Mouse (Mus musculus) kidney, adult 2 months (tissue): ENCODE results near the gene Slc26a3.

Experiments
- CTCF ChIP-seq: fragments of 200-500 bp; conservative IDR thresholded peaks from 2 replicates; pipeline ENCODE4 v1.5.1; 2011; ENCODE audit warnings: low read depth, mild to moderate bottlenecking, control low read depth, low read length, moderate library complexity, mixed read lengths; ENCODE audit not compliant: insufficient read depth, insufficient read length
- POLR2A ChIP-seq: fragments of 200-500 bp; IDR thresholded peaks from one replicate; pipeline ENCODE4 v1.6.1; 2011; ENCODE audit warnings: low read depth, low read length, control low read depth

DNA sequence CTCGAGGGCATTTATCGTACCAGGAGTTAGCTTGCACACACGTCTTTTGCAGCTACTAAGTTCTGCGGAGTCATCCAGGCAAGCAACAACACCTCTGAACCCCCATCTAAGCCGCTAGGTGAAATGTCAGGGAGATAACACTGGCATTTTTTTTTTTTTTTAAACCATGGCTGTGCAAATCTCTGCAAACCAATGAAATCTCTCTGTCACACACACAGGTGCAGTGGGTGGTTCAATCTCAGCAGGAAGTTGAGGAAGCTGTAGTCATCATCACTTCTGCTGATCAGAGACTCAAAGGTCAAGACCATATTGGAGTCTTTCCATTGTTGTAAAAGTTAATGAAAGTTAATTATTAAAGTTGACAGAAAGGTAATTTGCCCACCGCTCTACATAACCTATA lies 47.1 kb downstream of the Slc26a3 start:
- TF ChIP-seq CTCF (no peak), POLR2A (no peak)
